In genomic region chr11:77828163-77828562, GRCm38 (mm10) we compare ENCODE assay signal across 20 mouse cellular contexts. TPM values are rescaled to one million over a fixed set of nuclear protein-coding genes. Genes with fewer than 3 reads are reported as not detected.
DNase-seq lines count a peak whose midpoint lies in the region; TF ChIP-seq lines count a peak whose summit lies in the region.
"Had no signal": no experiment of that assay in that cellular context is flagged by ENCODE, and none has a peak within 500 bp of the region (broad histone marks: within the 10 kb centered on the region; RNA-seq: fewer than 3 reads in every experiment).

No protein-coding gene starts in this region.

- no peaks in the 10 kb centered on the region for H3K9me3 ChIP-seq in E14TG2a.4 (ENCODE audit: low read length)
- H3K9me3 ChIP-seq: embryonic facial prominence, embryonic 13.5 days; heart, embryonic 10.5 days; limb, embryonic 15.5 days; midbrain, embryonic 10.5 days had no signal

- peaks cover 61% of the 10 kb centered on the region for H3K36me3 ChIP-seq in E14TG2a.4 (ENCODE audit: insufficient read depth, low read length)

- H3K27me3 ChIP-seq in E14TG2a.4 (ENCODE audit: insufficient read depth, low read length) = peaks cover 15% of the 10 kb centered on the region
- H3K27me3 ChIP-seq: embryonic facial prominence, embryonic 13.5 days; limb, embryonic 15.5 days had no signal

- peaks cover 49% of the 10 kb centered on the region for H3K4me1 ChIP-seq in E14TG2a.4 (replicated peaks; ENCODE audit: low read depth, low read length)

- peak; percentile 64 for TF ChIP-seq CTCF in layer of hippocampus, adult 2 months (conservative IDR thresholded peaks at IDR 0.05)
- peak; percentile 70 for TF ChIP-seq CTCF in E14TG2a.4 (conservative IDR thresholded peaks at IDR 0.05; ENCODE audit: low read length)

- H3K4me3 ChIP-seq in layer of hippocampus, adult 2 months = no peak overlapping the region
- no peak overlapping the region for H3K4me3 ChIP-seq in E14TG2a.4 (replicated peaks; ENCODE audit: low read length)
- H3K4me3 ChIP-seq: embryonic facial prominence, embryonic 13.5 days; heart, embryonic 10.5 days; limb, embryonic 15.5 days; midbrain, embryonic 10.5 days; myocyte had no signal

- DNase-seq in cerebellum, postnatal 14 days = peak; percentile 65 to 75
- no peak for DNase-seq in cerebellum, adult 11-12 months
- DNase-seq in layer of hippocampus, adult 2 months (ENCODE audit: low spot score in 2 of 2) = no peak
- no peak for DNase-seq in layer of hippocampus, postnatal 25 days (ENCODE audit: extremely low spot score in 1 of 2, low spot score in 1 of 2)
- DNase-seq in induced T-regulatory cell, adult 2 months (ENCODE audit: low read depth) = peak; percentile 17
- no peak for DNase-seq in adrenal gland, adult 8-10 months
- no peak for DNase-seq in adrenal gland, postnatal 36 days
- DNase-seq: cerebellum, postnatal 25 days; heart, postnatal 36 days; right cerebral cortex, postnatal 25 days; thymus, postnatal 14 days had no signal

- H3K27ac ChIP-seq in layer of hippocampus, adult 2 months = no peak overlapping the region
- H3K27ac ChIP-seq: embryonic facial prominence, embryonic 13.5 days; heart, embryonic 10.5 days; limb, embryonic 15.5 days had no signal

RNA-seq across cellular contexts. Expression of gene Gm10277, which starts 40.6 kb away (rescaled TPM):
- not detected for total RNA-seq in layer of hippocampus, adult 2 months (2021)
- not detected for total RNA-seq in layer of hippocampus, postnatal 25 days (2021)
- not detected for total RNA-seq in adrenal gland, adult 8-10 months (2022)
- not detected for total RNA-seq in adrenal gland, postnatal 36 days (2021)
- total RNA-seq: gastrocnemius, adult 8-10 months; heart, postnatal 36 days; layer of hippocampus, adult 18-20 months; left cerebral cortex, postnatal 10 days had no signal

Comparison
In these comparisons a context has a peak if more than half of its experiments do, and no peak if none do; other contexts are left out.
1. DNase-seq: peak in cerebellum, postnatal 14 days (2 of 2) and induced T-regulatory cell, adult 2 months (single experiment); none in cerebellum, adult 11-12 months (single experiment), layer of hippocampus, adult 2 months (0 of 2), layer of hippocampus, postnatal 25 days (0 of 2), adrenal gland, adult 8-10 months (single experiment) and adrenal gland, postnatal 36 days (0 of 2).